Mouse (Mus musculus) heart, postnatal 25 days (tissue): ENCODE results near the gene Cdcp2. TPM values are rescaled to one million over a fixed set of nuclear protein-coding genes. Genes with fewer than 3 reads are reported as not detected.
"Not testable (repeated sequence)": the region's sequence is repeated elsewhere in the genome, so short reads cannot be mapped to it uniquely, and the experiment has no call there.

Source experiments
- DNase-seq: peaks from one replicate; pipeline ENCODE4 v3.0.0; 2022; ENCODE audit warnings: low spot score
- intact Hi-C: fragments of 180-260 bp; cut with DNase I; formaldehyde crosslinking; loops from one replicate; pipeline ENCODE4 v1.15.1; 2025
- total RNA-seq, 2 experiments: library from RNA; stranded (reverse); gene quantifications; 2 replicates each; pipeline ENCODE4 v1.2.3; 2021

Gene Cdcp2
- total RNA-seq, 2 experiments from 2014 or later: not detected

DNA sequence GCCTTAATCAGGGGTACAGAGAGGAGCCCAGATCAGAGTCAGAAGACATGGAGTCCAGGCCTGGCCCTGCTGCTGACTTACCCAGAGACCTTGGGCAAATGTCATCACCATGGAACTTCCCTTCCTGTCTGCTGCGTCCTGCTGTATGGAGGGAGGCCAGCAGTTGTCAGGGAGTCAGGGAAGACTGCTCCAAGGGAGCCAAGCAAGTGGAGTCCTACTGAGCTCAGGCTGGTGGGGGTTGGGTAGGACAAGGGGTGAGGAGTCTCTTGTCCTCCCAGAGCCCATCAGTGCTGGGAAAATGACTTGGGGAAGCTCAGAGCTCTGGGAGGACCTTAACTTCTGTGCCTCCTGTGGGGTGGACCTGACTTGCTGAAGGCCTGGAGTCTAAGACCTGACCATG lies 12.3 kb upstream of the Cdcp2 start:
- no peak for DNase-seq
- intact Hi-C loops: no loop called here

DNA sequence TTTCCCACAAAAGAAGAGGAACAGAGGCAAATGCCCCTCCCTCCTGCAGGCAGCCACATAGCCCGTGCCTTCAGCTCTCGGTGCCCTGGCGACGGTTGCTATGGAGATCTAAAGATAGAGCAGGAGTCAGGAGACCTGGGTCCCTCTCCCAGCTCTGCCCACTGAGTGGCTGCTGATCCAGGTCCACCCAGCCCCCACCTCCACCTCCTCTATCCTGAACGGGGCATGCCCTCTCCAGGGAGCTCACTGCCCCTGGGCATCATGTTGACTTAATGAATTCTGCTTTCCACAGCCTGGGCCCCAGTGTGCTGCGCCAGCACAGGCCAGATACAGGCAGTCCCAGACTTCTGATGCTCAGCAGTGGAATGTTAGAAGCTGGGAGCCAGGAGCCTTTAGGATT lies 11.8 kb upstream of the Cdcp2 start:
- no peak for DNase-seq
- intact Hi-C loops: no loop called here

DNA sequence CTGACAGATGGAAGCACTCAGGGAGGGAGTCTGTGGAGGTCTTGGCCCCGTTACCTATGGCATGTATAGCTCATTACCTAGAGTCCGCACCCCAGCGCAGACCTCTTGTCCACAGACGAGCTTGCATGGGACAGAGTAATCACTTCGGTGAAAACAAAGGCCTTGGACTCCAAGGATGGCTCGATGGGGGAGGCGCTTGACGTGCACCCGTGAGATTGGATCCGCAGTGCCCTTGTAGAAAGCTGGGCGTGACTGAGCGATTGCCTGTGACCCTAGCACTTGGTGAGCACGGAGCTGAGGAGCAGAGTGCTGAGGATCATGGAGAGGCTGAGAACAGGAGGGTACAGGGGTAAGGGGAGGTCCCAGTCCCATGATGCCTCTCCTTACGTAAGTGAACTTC lies 5.0 kb upstream of the Cdcp2 start:
- intact Hi-C loops: no loop called here
- no peak for DNase-seq

DNA sequence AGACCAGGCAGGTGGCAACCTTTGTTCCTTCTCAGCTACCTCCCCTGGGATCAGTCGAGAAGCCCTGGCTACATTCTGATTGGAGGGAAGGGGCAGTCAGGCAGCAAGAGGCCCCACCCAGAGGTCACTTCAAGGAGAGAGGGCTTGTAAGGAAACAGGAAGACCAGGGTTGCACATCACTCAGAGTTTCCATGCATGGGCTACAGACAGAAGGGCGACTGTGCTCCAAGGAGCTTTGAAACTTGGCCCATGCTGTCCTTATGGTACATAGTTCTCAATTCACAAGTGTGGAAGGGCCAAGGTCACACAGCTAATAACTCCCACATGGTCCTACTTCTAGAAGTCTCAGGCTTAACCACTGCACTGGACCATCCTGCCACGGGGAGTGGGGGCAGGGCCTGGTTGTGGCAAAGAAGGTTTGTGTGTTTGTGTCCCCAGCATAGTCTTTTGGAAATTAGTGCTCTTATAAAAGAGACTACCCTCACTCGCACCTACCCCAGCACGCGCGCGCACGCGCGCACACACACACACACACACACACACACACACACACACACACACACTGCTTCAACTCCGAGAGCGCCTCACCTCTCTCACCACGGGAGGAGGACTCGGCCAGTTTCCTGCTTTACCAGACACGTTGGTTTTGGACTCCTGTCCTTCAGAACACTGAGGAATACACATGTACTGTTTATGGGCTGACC lies 2.1 kb upstream of the Cdcp2 start:
- intact Hi-C loops: no loop called here
- DNase-seq: no peak

DNA sequence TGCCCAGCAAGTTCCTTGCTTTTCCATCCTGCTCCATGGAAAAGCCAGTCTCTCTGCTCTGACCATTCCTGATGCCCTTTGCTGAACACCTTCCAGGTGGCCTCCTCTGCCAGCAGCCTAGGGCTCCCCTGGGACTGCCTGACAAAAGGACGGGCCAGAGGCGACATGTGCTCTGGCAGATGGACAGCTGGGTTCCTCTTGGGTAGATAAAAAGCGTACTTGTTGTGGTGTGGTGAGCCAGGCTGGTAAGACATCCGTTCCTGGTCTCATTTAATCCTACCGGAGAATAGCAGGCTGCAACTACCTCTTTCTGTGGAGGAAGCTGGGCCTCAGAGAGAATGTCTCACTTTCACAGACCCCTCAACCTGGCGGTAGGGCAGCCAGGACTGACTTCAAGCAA lies 648 bp upstream of the Cdcp2 start:
- DNase-seq: no peak
- intact Hi-C loops: no loop called here

DNA sequence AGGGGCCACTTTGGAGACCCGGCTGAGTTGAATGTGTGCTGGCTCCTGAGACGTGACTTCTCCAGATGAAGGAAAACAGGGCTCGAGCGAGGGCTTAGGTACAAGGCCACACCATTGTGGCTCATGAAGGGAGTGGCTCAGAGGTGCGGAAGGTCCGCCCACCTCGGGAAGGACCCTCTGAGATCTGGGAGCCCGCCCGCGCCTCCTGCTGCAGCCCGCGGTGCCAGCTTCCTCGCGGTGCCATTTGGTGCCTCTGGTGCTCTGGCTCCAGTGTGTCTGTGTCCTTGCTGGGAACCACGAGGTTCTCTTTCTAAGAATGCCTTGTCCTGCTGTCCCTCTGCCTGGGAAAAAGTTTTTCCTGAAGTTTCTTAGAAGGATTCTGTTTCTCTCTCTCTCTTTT lies 1.2 kb downstream of the Cdcp2 start:
- DNase-seq: no peak
- intact Hi-C loops: no loop called here

DNA sequence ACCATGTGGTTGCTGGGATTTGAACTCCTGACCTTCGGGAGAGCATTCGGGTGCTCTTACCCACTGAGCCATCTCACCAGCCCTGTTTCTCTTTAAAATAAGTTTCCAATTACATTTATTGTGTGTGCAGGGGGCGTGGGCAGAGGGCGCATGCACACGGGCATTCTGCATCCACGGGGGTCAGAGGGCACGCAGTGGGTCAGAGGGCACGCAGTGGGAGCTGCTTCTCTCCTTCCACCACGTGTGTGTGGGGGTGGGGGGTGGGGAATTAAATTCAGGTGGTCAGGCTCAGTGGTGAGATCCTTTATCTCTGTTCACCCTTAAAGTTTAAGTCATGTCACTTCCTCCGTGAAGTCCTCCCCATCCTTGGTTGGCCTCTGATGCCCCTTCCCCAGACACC lies 1.7 kb downstream of the Cdcp2 start:
- no peak for DNase-seq
- intact Hi-C loops: no loop called here

DNA sequence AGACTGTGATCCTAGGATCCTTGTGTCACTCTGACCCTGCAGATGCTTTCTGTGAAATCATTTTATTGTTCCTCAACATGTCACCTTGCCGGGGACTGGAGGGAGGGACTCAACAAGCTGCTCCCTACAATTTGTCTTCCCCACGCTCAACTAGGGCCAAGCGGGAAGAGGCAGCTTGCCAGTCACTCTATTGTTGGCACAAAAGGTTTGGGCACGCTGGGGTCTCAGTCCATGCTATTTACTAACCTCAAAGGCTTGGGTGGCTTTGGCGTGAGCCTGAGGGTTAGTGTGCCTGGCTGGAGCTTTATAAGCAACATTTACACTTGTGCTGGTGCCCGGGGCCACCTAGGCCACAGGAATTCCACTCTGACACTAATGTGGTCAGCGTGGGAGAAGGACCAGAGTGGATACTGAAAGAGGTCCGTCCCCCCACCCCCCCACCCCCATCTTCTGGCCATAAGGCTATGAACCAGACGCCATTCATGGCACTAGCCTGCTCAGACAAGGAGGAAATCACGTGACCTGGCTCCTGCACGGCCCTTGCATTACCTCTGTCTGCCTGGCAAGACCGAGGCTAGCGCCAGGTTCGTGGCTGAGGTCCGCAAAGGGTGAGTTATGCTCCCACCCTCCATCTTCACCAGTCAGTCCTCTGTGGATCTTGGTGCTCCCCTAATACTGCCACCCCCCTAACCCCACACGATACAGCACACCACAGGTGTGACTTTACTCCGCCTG lies 2.3 kb downstream of the Cdcp2 start:
- no peak for DNase-seq
- intact Hi-C loops: no loop called here

DNA sequence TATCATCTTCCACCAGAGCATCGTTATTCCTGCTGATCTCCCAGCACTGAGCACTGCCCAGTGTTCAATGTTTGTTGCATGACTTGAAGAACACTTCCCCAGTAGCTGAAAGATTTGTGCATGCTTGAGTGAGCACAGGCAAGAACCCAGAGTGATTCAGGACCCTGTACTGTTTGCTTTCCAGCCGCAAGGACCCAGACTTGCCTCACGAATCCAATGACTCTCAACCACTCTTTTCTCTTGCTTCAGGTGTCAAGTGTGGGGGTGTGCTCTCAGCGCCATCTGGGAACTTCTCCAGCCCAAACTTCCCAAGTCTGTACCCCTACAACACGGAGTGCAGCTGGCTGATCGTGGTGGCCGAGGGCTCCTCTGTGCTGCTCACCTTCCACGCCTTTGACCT lies 5.5 kb downstream of the Cdcp2 start:
- DNase-seq: no peak
- intact Hi-C loops: no loop called here

DNA sequence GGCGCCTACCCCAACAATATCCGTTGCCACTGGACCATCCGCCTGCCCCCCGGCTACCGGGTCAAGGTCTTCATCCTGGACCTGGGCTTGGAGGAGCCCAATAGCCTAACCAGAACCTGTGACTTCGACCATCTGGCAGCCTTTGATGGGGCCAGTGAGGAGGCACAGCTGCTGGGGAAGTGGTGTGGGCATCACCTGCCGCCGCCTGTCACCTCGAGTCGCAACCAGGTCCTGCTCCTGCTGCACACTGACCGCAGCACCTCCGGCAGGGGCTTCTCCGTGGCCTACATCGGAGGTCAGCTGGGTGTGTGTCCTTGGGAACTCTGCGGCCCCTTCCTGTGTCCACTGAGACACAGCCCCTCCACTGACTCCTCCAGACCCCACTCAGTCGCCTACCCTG lies 10.1 kb downstream of the Cdcp2 start:
- intact Hi-C loops: no loop called here
- DNase-seq: no peak

DNA sequence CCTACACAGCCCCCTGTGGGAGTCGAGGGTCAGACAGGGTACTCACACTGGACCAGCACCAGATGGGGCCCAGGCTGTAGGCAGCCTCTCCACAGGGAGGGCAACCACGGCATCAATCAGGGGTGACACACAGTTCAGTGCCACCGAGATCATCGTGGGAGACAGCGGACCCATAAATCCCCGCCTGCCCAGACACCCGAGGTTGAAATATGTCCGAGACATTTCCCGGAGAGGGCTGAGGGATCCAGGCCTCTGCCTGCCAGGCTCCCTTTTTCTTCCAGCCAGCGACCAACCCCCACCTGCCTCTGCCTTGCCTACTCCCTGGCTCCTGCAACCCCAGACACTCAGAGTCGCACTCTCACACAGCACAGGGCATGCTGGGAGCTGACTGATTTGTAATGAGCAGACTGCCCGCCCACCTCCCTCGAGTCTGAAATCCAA lies 11.6 kb downstream of the Cdcp2 start:
- intact Hi-C loops: no loop called here
- no peak for DNase-seq

DNA sequence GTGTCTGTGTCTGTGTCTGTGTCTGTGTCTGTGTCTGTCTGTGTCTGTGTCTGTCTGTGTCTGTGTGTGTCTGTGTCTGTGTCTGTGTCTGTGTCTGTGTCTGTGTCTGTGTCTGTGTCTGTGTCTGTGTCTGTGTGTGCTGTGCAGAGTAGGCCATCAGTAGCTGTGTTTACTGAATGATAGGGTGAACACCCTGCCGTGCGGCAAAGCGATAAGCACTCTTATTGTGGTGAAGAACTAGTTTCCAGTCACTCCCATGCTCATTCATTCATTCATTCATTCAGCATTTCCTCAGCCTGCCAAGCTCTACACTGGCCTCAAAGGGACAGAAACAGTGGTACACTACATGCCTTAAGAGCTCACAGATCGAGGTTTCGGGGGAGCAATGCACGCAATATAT lies 12.5 kb downstream of the Cdcp2 start:
- DNase-seq, intact Hi-C loops: not testable (repeated sequence)

DNA sequence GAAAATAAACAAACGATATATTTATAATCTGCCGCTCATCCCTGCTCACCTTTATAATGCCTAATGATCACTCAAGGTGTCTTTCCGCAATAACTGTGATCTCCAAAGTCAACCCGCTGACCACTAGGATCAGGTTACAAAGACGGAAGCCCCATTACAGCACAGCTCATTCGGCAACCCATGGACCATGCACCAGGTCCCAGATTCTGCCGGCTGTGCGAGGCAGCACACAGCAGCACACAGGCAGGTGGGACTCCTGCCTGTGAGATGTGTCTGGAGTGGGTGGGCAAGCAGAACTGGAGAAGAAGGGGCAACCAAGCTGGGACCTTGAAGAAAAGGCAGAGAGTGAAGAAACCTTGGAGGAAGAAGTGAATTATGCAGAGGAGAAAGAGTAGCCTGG lies 17.6 kb downstream of the Cdcp2 start:
- no peak for DNase-seq
- intact Hi-C loops: no loop called here

DNA sequence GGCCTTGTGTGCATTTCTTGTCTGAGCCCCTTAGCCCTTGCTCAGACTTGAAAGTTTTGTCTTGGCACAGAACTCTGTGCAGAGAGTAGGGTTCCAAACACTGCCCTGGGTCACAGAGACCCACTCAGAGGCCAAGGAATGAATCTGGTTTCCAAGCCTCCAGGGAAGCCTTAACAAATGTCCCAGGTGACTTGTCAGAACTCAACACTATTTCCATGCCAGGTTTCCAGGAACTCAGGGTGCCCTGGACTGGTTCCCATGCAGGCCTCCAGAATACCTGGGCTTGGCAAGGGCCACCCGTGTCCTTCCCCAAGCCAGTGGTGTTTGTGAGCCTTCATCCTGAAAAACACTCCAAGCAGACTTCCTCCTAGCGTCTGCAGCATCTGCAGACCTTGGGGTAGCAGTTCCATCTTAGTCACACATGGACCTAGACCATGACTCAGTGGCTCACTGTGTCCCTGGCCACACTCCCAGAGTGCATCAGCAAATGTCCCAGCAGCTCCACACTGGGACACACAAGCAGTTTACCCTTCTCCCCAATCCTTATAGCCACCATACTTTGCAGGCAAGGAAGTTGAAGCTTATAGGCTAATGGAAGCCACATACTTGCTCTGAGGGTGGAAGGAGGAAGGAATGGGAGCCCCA lies 21.2 kb downstream of the Cdcp2 start:
- no peak for DNase-seq
- intact Hi-C loops: no loop called here

DNA sequence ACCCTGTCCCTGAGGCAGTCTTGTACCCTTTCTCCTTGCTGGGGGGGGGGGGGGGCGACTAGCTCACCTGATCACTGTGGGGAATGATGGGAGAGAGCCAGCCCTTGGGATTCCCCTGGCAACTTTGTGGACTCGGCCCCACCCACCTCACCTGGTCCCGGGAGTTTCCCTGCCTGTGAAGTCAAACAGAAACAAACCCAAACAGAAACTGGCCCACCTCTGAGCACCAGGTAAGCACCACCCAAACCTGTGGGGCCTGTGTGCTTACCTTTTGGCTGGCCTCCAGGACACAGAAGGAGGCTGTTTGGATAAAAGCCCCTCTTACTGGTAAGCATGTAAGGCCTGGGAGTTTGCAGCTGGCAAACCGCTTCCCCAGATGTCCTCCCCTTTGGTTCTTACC lies 22.4 kb downstream of the Cdcp2 start:
- no peak for DNase-seq
- intact Hi-C loops: no loop called here

DNA sequence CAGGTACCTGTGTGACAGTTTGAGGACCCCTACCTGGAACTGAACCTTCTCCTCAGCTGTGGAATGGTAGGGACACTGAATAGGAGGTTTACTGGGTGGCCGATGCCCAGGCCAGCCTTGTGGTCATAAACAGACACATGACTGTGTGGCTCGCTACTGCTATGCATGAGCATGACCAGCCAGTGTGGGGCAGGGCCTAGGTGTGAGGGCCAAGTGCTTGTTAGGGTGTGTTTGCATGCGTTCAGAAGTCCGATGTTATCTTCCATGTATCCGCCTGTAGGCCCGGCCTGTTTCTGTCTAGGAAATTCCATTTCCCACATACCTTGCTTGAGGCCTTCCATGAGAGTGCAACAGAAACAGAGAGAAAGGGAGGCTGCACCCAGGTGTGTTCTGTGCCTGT lies 24.0 kb downstream of the Cdcp2 start:
- intact Hi-C loops: no loop called here
- no peak for DNase-seq

DNA sequence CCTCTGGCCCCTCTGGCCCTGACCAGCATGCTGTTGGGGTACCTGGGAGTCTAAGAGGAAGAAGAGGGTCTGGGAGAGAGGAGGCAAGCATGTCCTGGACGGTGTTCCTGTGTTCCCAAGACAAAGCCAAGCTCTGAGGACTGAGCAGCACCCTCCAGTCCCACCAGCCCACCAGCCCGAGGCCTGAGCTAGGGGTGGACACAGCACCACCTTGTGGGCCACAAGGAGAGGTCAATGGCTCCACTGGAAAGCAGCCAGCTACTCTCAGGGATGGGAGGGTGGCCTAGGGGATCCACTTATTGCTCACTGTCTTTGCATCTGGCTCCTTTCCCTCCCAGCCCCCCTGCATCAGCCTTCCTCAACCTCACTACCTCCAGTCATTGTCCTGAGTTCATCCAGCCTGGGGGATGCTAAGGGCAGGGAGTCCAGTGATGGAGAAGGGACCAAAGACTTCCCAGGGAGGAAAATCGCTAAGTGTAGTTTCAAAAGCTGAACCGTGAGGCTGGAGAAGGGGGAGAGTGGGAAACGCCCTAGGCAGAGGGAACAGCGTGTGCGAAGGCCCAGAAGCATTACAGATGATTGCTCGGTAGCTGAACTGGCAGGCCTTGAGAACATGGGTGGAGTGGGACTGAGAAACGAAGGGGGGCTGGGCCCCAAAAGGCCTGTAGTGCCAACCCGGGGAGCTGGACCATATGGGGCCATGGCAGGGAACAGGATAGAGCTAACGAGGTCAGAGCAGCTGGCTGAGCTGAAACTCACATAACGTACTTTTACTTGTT lies 24.7 kb downstream of the Cdcp2 start:
- intact Hi-C loops: no loop called here
- DNase-seq: peak; percentile 11

DNA sequence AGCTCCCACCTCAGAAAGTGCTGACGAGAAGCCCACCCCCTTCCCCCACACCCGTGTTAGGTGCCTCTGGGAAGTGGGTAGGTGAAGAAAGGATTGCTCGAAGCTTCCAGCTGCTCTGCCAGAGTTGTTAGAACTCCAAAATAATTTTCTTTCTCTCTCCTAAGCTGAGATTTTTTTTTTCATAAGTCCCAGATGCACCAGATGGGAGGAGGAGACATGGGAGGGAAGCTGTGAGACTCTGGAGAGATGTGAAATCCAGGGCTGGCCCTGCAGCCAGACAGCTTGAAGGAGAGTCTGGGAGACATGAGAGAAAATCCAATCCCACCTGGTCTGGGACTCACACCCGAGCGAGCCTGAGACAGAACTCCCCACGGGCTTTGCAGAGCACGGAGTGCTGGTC lies 27.7 kb downstream of the Cdcp2 start:
- intact Hi-C loops: no loop called here
- DNase-seq: no peak

DNA sequence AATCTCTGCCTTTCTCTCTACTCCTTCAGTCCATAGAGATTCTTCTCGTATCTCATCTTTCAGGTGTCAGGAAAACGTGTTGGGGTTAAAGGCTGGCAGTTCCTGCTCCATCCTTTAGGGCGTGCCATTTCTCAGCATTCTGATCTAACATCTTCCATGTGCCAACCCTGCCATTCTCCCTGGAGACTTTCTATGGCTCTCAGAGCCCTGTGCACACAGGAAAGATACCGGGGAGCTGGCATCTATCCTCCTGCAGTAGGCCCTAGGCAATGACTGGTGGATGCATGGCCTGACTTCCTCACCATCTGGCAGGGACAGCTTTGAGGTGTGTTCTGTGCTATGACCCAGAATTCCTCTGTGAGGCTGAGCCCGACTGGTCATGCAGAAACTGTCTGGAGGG lies 28.4 kb downstream of the Cdcp2 start:
- intact Hi-C loops: no loop called here
- DNase-seq: no peak

DNA sequence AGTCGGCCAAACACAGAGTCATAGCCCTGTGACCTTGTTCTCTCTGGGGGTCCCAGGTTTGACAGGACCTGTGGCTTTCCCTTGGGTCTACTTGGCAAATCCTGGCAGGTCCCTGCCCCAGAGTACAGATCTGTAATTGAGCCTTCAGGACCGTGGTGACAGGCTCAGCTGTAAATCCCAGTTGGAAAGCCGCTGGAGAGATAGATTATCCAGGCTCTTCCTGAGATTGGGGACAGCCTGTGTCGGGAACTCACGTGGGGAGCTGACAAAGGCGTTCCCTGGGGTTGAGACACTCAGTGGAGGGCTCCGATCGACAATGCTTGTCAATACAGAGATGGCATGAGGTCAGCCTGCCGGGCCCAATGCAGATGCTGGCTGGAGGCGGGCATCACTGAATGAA lies 29.7 kb downstream of the Cdcp2 start:
- DNase-seq: no peak
- intact Hi-C loops: no loop called here
